Mouse (Mus musculus): ENCODE data around the gene Ccdc59.

Ccdc59 gene

GRCm38 (mm10) chr10:105840928-105841888, at the start of gene Ccdc59, which contains the start of gene Mettl25:
Gene Ccdc59 (plus strand): TSS chr10:105841067.
Gene Mettl25 (minus strand): TSS chr10:105841380.
- DNase-seq (ENCODE audit: low spot score in 2 of 2): peak; percentile 95

GRCm38 (mm10) chr10:105793776-105794552, 46.9 kb upstream of the Ccdc59 start:
- DNase-seq (ENCODE audit: low spot score in 2 of 2): no peak

- DNase-seq (ENCODE audit: low spot score in 2 of 2): no peak
Observed at GRCm38 (mm10) chr10:105797250-105797924, 43.5 kb upstream of the Ccdc59 start.

- DNase-seq (ENCODE audit: low spot score in 2 of 2): no peak
Observed at GRCm38 (mm10) chr10:105801147-105801546, 39.7 kb upstream of the Ccdc59 start.

- DNase-seq (ENCODE audit: low spot score in 2 of 2): no peak
Observed at GRCm38 (mm10) chr10:105802132-105802531, 38.7 kb upstream of the Ccdc59 start.

- DNase-seq (ENCODE audit: low spot score in 2 of 2): no peak
Observed at GRCm38 (mm10) chr10:105803461-105803860, 37.4 kb upstream of the Ccdc59 start.

- no peak for DNase-seq (ENCODE audit: low spot score in 2 of 2)
Observed at GRCm38 (mm10) chr10:105806259-105807010, 34.4 kb upstream of the Ccdc59 start.

GRCm38 (mm10) chr10:105834627-105835228, 6.1 kb upstream of the Ccdc59 start:
- DNase-seq (ENCODE audit: low spot score in 2 of 2): peak in 1 of 2 experiments; percentile 23

GRCm38 (mm10) chr10:105842574-105842973, 1.7 kb downstream of the Ccdc59 start:
- no peak for DNase-seq (ENCODE audit: low spot score in 2 of 2)

GRCm38 (mm10) chr10:105850286-105850685, 9.4 kb downstream of the Ccdc59 start:
- DNase-seq (ENCODE audit: low spot score in 2 of 2): no peak

GRCm38 (mm10) chr10:105851136-105851535, 10.3 kb downstream of the Ccdc59 start:
- DNase-seq (ENCODE audit: low spot score in 2 of 2): no peak

- DNase-seq (ENCODE audit: low spot score in 2 of 2): peak in 1 of 2 experiments; percentile 6
Observed at GRCm38 (mm10) chr10:105867312-105867711, 26.4 kb downstream of the Ccdc59 start.

Data from cerebellum, postnatal 4 days (tissue).